Mouse (Mus musculus): Measurements from ENCODE around the gene Prrc2c.
"Not testable (repeated sequence)": the region's sequence is repeated elsewhere in the genome, so short reads cannot be mapped to it uniquely, and the experiment has no call there.

The Prrc2c gene

GRCm38 (mm10) chr1:162740401-162740835 lies at the start of gene Prrc2c:
TSS of gene Prrc2c (minus strand) at chr1:162740556.
- DNase-seq (ENCODE audit: extremely low spot score), result peak; percentile 96

GRCm38 (mm10) chr1:162785222-162785621 lies 44.9 kb upstream of the Prrc2c start:
- DNase-seq (ENCODE audit: extremely low spot score), result no peak

- DNase-seq (ENCODE audit: extremely low spot score), result no peak
These were observed 43.4 kb upstream of the Prrc2c start for GRCm38 (mm10) chr1:162783669-162784248.

GRCm38 (mm10) chr1:162781035-162781434 lies 40.7 kb upstream of the Prrc2c start:
- not testable (repeated sequence) for DNase-seq (ENCODE audit: extremely low spot score)

- DNase-seq (ENCODE audit: extremely low spot score), result no peak
These were observed 37.7 kb upstream of the Prrc2c start for GRCm38 (mm10) chr1:162777943-162778538.

GRCm38 (mm10) chr1:162773661-162774060 lies 33.3 kb upstream of the Prrc2c start:
- no peak for DNase-seq (ENCODE audit: extremely low spot score)

- DNase-seq (ENCODE audit: extremely low spot score), result no peak
These were observed 31.4 kb upstream of the Prrc2c start for GRCm38 (mm10) chr1:162771617-162772360.

GRCm38 (mm10) chr1:162752009-162752408 lies 11.7 kb upstream of the Prrc2c start:
- DNase-seq (ENCODE audit: extremely low spot score), result no peak

- no peak for DNase-seq (ENCODE audit: extremely low spot score)
These were observed 9.3 kb upstream of the Prrc2c start for GRCm38 (mm10) chr1:162749607-162750006.

- no peak for DNase-seq (ENCODE audit: extremely low spot score)
These were observed 8.4 kb upstream of the Prrc2c start for GRCm38 (mm10) chr1:162748761-162749160.

- no peak for DNase-seq (ENCODE audit: extremely low spot score)
These were observed 443 bp downstream of the Prrc2c start for GRCm38 (mm10) chr1:162739831-162740394.

- DNase-seq (ENCODE audit: extremely low spot score), result peak; percentile 13
These were observed 950 bp downstream of the Prrc2c start for GRCm38 (mm10) chr1:162739406-162739805.

- DNase-seq (ENCODE audit: extremely low spot score), result no peak
These were observed 1.9 kb downstream of the Prrc2c start for GRCm38 (mm10) chr1:162738472-162738871.

GRCm38 (mm10) chr1:162735084-162735483 lies 5.3 kb downstream of the Prrc2c start:
- no peak for DNase-seq (ENCODE audit: extremely low spot score)

- no peak for DNase-seq (ENCODE audit: extremely low spot score)
These were observed 6.1 kb downstream of the Prrc2c start for GRCm38 (mm10) chr1:162734283-162734682.

GRCm38 (mm10) chr1:162732041-162732440 lies 8.3 kb downstream of the Prrc2c start:
- DNase-seq (ENCODE audit: extremely low spot score), result no peak

- DNase-seq (ENCODE audit: extremely low spot score), result no peak
These were observed 10.9 kb downstream of the Prrc2c start for GRCm38 (mm10) chr1:162729436-162729835.

- no peak for DNase-seq (ENCODE audit: extremely low spot score)
These were observed 12.4 kb downstream of the Prrc2c start for GRCm38 (mm10) chr1:162727981-162728380.

GRCm38 (mm10) chr1:162723610-162724009 lies 16.7 kb downstream of the Prrc2c start:
- no peak for DNase-seq (ENCODE audit: extremely low spot score)

GRCm38 (mm10) chr1:162720645-162721044 lies 19.7 kb downstream of the Prrc2c start:
- DNase-seq (ENCODE audit: extremely low spot score), result no peak

GRCm38 (mm10) chr1:162700389-162701066 lies 39.8 kb downstream of the Prrc2c start:
- DNase-seq (ENCODE audit: extremely low spot score), result no peak

GRCm38 (mm10) chr1:162697866-162698265 lies 42.5 kb downstream of the Prrc2c start:
- DNase-seq (ENCODE audit: extremely low spot score), result no peak
